Mouse (Mus musculus) neural tube, embryonic 15.5 days (tissue): ENCODE measurements around the gene Prickle2. TPM values are rescaled to one million over a fixed set of nuclear protein-coding genes. Genes with fewer than 3 reads are reported as not detected.
A peak's percentile ranks its signal among the peaks of the same experiment; 100 is the strongest.

ENCODE experiments used
- ATAC-seq: fragments of 200-750 bp; cut with Nextera tagmentation; 2 replicates; pipeline ENCODE4 v1.8.0; 2017; ENCODE audit warnings: mild to moderate bottlenecking, moderate TSS enrichment, moderate library complexity; ENCODE audit not compliant: low FRiP score
- H3K27ac ChIP-seq: fragments of 300-500 bp; sonication (generic); replicated peaks from 2 replicates; pipeline ENCODE4 v1.5.1; 2015; ENCODE audit warnings: mild to moderate bottlenecking, inconsistent platforms
- H3K27me3 ChIP-seq: fragments of 300-500 bp; sonication (generic); replicated peaks from 2 replicates; pipeline ENCODE4 v1.6.1; 2015; ENCODE audit warnings: inconsistent platforms
- H3K36me3 ChIP-seq: fragments of 300-500 bp; sonication (generic); 2 replicates; pipeline ENCODE4 v1.6.1; 2015; ENCODE audit warnings: inconsistent platforms
- H3K4me1 ChIP-seq: fragments of 300-500 bp; sonication (generic); 2 replicates; pipeline ENCODE4 v1.6.1; 2015; ENCODE audit warnings: inconsistent platforms
- H3K4me2 ChIP-seq: fragments of 300-500 bp; sonication (generic); 2 replicates; pipeline ENCODE4 v1.6.1; 2015; ENCODE audit warnings: inconsistent platforms, mild to moderate bottlenecking, moderate library complexity
- H3K4me3 ChIP-seq: fragments of 300-500 bp; sonication (generic); replicated peaks from 2 replicates; pipeline ENCODE4 v1.5.1; 2015; ENCODE audit warnings: mild to moderate bottlenecking, inconsistent platforms
- H3K9ac ChIP-seq: fragments of 300-500 bp; sonication (generic); replicated peaks from 2 replicates; pipeline ENCODE4 v1.6.1; 2015; ENCODE audit warnings: mild to moderate bottlenecking, inconsistent platforms
- H3K9me3 ChIP-seq: fragments of 300-500 bp; sonication (generic); replicated peaks from 2 replicates; pipeline ENCODE4 v1.6.1; 2016; ENCODE audit warnings: inconsistent platforms
- WGBS: fragments of 180-500 bp; shearing (Covaris S2); methylation state at CpG from one replicate; pipeline ENCODE4 v1.1.7; 2015; ENCODE audit warnings: mixed read lengths; 5-methylcytosine and 5-hydroxymethylcytosine counted together
- polyA plus RNA-seq: library from polyadenylated mRNA; unstranded; fragments of >200 nt; fragmentation: Nextera tagmentation; extraction: Ambion mirVana; gene quantifications from 2 replicates; pipeline ENCODE4 v1.2.1, GENCODE M21; 2015

Gene Prickle2
- 15.8 and 17.0 TPM in 2 replicates for polyA plus RNA-seq

GRCm38 (mm10) chr6:92706145-92706466, at the start of gene Prickle2:
Gene Prickle2 (minus strand): TSS chr6:92706155.
- H3K4me1 ChIP-seq = peaks cover 34% of the 10 kb centered on the region
- H3K27me3 ChIP-seq = no peaks in the 10 kb centered on the region
- H3K4me2 ChIP-seq = peak within 1 kb of the TSS; percentile 89
- H3K27ac ChIP-seq = peak within 1 kb of the TSS; percentile 75
- peak within 1 kb of the TSS; percentile 86 for H3K9ac ChIP-seq
- peak; percentile 92 for ATAC-seq
- under 1% methylated on average over 22 of the region's 24 CpGs for WGBS
- H3K9me3 ChIP-seq = no peaks in the 10 kb centered on the region
- peak within 1 kb of the TSS; percentile 81 for H3K4me3 ChIP-seq
- no peaks in the 10 kb centered on the region for H3K36me3 ChIP-seq

- Histone ChIP-seq H3K36me3 (no peaks in the 10 kb centered on the region), H3K9me3 (no peaks in the 10 kb centered on the region), H3K9ac (no peak overlapping the region), H3K4me1 (no peaks in the 10 kb centered on the region), H3K4me2 (no peak overlapping the region), H3K27ac (no peak overlapping the region), H3K4me3 (no peak overlapping the region), H3K27me3 (no peaks in the 10 kb centered on the region)
- no peak for ATAC-seq
- 81% methylated on average over 2 of the region's 2 CpGs for WGBS
Observed at GRCm38 (mm10) chr6:92752737-92753136, 46.8 kb upstream of the Prickle2 start.

GRCm38 (mm10) chr6:92749420-92749819, 43.5 kb upstream of the Prickle2 start:
- H3K27me3 ChIP-seq = no peaks in the 10 kb centered on the region
- no peaks in the 10 kb centered on the region for H3K4me1 ChIP-seq
- no peak overlapping the region for H3K4me3 ChIP-seq
- ATAC-seq = no peak
- no peak overlapping the region for H3K9ac ChIP-seq
- no peaks in the 10 kb centered on the region for H3K9me3 ChIP-seq
- H3K36me3 ChIP-seq = no peaks in the 10 kb centered on the region
- WGBS = 68% methylated on average over 4 of the region's 4 CpGs
- H3K27ac ChIP-seq = no peak overlapping the region
- no peak overlapping the region for H3K4me2 ChIP-seq

- ATAC-seq = peak; percentile 75; the same call in 1 of the 2 replicates
- H3K4me3 ChIP-seq = peak overlapping the region; percentile 14; the same call in 1 of the 2 replicates
- WGBS = 9% methylated on average over 11 of the region's 11 CpGs
Observed at GRCm38 (mm10) chr6:92743605-92744004, 37.6 kb upstream of the Prickle2 start.

DNA sequence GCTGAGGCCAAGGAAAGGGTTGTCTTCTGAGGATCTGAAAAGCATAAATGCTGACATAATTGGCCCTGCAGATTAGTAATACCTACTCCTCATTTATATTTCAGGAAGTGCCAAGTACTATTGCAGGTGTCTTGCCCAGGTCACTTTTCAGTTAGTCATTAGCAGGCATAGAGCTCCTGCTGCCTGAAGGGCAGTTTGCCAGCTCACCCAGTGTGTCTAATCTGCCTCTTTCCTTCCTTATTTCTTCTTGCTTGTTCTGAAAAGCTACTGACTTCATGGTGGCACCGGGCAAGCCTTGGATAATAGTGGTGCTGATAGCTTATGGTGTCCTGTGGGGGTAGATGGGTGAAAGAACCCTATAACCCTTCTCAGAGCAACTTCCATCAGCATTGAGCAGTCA, 31.2 kb upstream of the Prickle2 start:
- no peaks in the 10 kb centered on the region for H3K36me3 ChIP-seq
- H3K4me2 ChIP-seq = no peak overlapping the region
- H3K27me3 ChIP-seq = no peaks in the 10 kb centered on the region
- H3K9me3 ChIP-seq = 0 out of 2 replicates have a peak, but pooled peaks cover 5% of the 10 kb centered on the region
- no peaks in the 10 kb centered on the region for H3K4me1 ChIP-seq
- no peak overlapping the region for H3K9ac ChIP-seq
- H3K27ac ChIP-seq = no peak overlapping the region
- H3K4me3 ChIP-seq = no peak overlapping the region
- WGBS = 86% methylated on average over 1 of the region's 1 CpGs
- no peak for ATAC-seq

More at GRCm38 (mm10) chr6:92743605-92744004, 37.6 kb upstream of the Prickle2 start:
- Histone ChIP-seq H3K9me3 (no peaks in the 10 kb centered on the region), H3K4me1 (peaks cover 5% of the 10 kb centered on the region; the same call in 1 of the 2 replicates), H3K27me3 (no peaks in the 10 kb centered on the region), H3K9ac (0 out of 2 replicates have a peak overlapping the region, but pooled peaks have one; percentile 32), H3K4me2 (peak overlapping the region; percentile 54), H3K27ac (no peak overlapping the region), H3K36me3 (no peaks in the 10 kb centered on the region)

GRCm38 (mm10) chr6:92733651-92734050, 27.7 kb upstream of the Prickle2 start:
- no peaks in the 10 kb centered on the region for H3K27me3 ChIP-seq
- H3K4me1 ChIP-seq = peaks cover 1% of the 10 kb centered on the region; the same call in 1 of the 2 replicates
- no peak overlapping the region for H3K4me2 ChIP-seq
- no peak overlapping the region for H3K27ac ChIP-seq
- no peak for ATAC-seq
- no peaks in the 10 kb centered on the region for H3K36me3 ChIP-seq
- no peak overlapping the region for H3K4me3 ChIP-seq
- H3K9me3 ChIP-seq = 0 out of 2 replicates have a peak, but pooled peaks cover 5% of the 10 kb centered on the region
- H3K9ac ChIP-seq = no peak overlapping the region

DNA sequence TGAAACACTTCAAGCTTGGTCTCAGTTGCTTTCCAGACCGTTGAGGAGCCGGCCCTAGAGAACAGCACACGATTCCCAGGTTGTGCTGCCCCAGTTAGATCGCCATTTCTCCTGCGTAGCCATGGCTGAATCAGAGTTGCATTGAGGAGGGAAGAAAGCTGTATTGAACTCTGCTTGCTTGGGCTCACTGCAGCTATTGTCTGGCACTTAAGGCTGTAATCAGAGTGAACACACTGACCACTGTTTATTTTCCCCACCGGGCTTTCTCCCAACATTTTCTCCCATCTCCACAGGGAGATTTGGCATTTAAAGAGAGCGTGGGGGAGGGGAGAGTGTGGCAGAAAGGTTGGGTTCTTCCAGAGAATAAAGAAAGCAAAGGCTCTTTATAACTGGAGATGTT, 22.6 kb upstream of the Prickle2 start:
- 0 out of 2 replicates have a peak, but pooled peaks have one; percentile 28 for ATAC-seq
- H3K9ac ChIP-seq = no peak overlapping the region
- no peaks in the 10 kb centered on the region for H3K27me3 ChIP-seq

DNA sequence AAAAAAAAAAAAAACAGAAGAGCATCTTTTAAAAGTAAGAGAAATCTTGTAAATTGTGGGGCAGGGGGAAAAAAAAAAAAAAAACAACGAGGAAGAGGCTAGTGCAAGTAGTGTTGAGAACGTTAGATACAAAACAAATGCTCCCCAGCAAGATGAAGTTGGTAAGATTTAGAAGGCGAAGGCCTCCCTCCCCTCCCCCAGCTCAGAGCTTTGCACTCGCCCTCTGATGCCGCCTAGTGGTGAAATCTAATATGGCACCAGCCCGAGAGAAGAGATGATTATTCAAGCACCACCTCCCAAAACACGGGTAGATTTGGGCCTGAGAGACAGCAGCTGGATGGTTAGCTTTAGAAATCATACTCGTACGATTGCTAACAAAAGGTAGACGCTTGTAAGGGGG, 22.1 kb upstream of the Prickle2 start:
- no peak overlapping the region for H3K9ac ChIP-seq
- ATAC-seq = 0 out of 2 replicates have a peak, but pooled peaks have one; percentile 57
- H3K27ac ChIP-seq = peak overlapping the region; percentile 67
- no peaks in the 10 kb centered on the region for H3K36me3 ChIP-seq
- no peaks in the 10 kb centered on the region for H3K27me3 ChIP-seq
- no peak overlapping the region for H3K4me3 ChIP-seq
- WGBS = 2% methylated on average over 10 of the region's 10 CpGs
- peak overlapping the region; percentile 30; the same call in 1 of the 2 replicates for H3K4me2 ChIP-seq
- H3K9me3 ChIP-seq = 0 out of 2 replicates have a peak, but pooled peaks cover under 1% of the 10 kb centered on the region
- H3K4me1 ChIP-seq = peaks cover 27% of the 10 kb centered on the region

More for the DNA sequence above, 22.6 kb upstream of the Prickle2 start:
- 0 out of 2 replicates have a peak, but pooled peaks cover 3% of the 10 kb centered on the region for H3K9me3 ChIP-seq
- H3K4me1 ChIP-seq = peaks cover 27% of the 10 kb centered on the region
- H3K4me3 ChIP-seq = no peak overlapping the region
- peak overlapping the region; percentile 67 for H3K27ac ChIP-seq
- H3K4me2 ChIP-seq = peak overlapping the region; percentile 30; the same call in 1 of the 2 replicates
- H3K36me3 ChIP-seq = no peaks in the 10 kb centered on the region
- 33% methylated on average over 7 of the region's 7 CpGs for WGBS

GRCm38 (mm10) chr6:92727351-92727986, 21.5 kb upstream of the Prickle2 start:
- Histone ChIP-seq H3K9ac (no peak overlapping the region), H3K4me2 (no peak overlapping the region), H3K27me3 (no peaks in the 10 kb centered on the region), H3K4me3 (no peak overlapping the region), H3K9me3 (no peaks in the 10 kb centered on the region), H3K27ac (peak overlapping the region; percentile 38), H3K36me3 (no peaks in the 10 kb centered on the region), H3K4me1 (peaks cover 27% of the 10 kb centered on the region)
- 21% methylated on average over 7 of the region's 7 CpGs for WGBS
- no peak for ATAC-seq

- WGBS = 81% methylated on average over 5 of the region's 5 CpGs
- Histone ChIP-seq H3K9me3 (no peaks in the 10 kb centered on the region), H3K4me2 (no peak overlapping the region), H3K4me1 (peaks cover 27% of the 10 kb centered on the region), H3K27ac (no peak overlapping the region), H3K9ac (no peak overlapping the region), H3K36me3 (no peaks in the 10 kb centered on the region), H3K27me3 (no peaks in the 10 kb centered on the region), H3K4me3 (no peak overlapping the region)
- no peak for ATAC-seq
Observed at GRCm38 (mm10) chr6:92726121-92726520, 20.2 kb upstream of the Prickle2 start.

GRCm38 (mm10) chr6:92724394-92724793, 18.4 kb upstream of the Prickle2 start:
- peaks cover 27% of the 10 kb centered on the region for H3K4me1 ChIP-seq
- peak overlapping the region; percentile 46; the same call in 1 of the 2 replicates for H3K27ac ChIP-seq
- H3K9ac ChIP-seq = no peak overlapping the region
- H3K4me2 ChIP-seq = no peak overlapping the region
- H3K36me3 ChIP-seq = no peaks in the 10 kb centered on the region
- H3K9me3 ChIP-seq = no peaks in the 10 kb centered on the region
- ATAC-seq = peak; percentile 47; the same call in 1 of the 2 replicates
- WGBS = 10% methylated on average over 2 of the region's 2 CpGs
- H3K4me3 ChIP-seq = no peak overlapping the region
- H3K27me3 ChIP-seq = no peaks in the 10 kb centered on the region

- no peak overlapping the region for H3K4me2 ChIP-seq
- H3K4me1 ChIP-seq = 0 out of 2 replicates have a peak, but pooled peaks cover 4% of the 10 kb centered on the region
- H3K4me3 ChIP-seq = no peak overlapping the region
- 41% methylated on average over 3 of the region's 3 CpGs for WGBS
- H3K27me3 ChIP-seq = no peaks in the 10 kb centered on the region
- ATAC-seq = no peak
- H3K9me3 ChIP-seq = no peaks in the 10 kb centered on the region
- H3K27ac ChIP-seq = no peak overlapping the region
- no peak overlapping the region for H3K9ac ChIP-seq
- H3K36me3 ChIP-seq = no peaks in the 10 kb centered on the region
Observed at GRCm38 (mm10) chr6:92715806-92716205, 9.9 kb upstream of the Prickle2 start.
